Mouse (Mus musculus) lung, postnatal 0 days (tissue): ENCODE data around the gene 1700125H20Rik. TPM values are rescaled to one million over a fixed set of nuclear protein-coding genes. Genes with fewer than 3 reads are reported as not detected.

Source experiments
- ATAC-seq: fragments of 200-750 bp; cut with Nextera tagmentation; 2 replicates; pipeline ENCODE4 v1.8.0; 2017; ENCODE audit warnings: moderate library complexity
- DNase-seq: peaks from one replicate; pipeline ENCODE4 v3.0.0-alpha.2; 2016; ENCODE audit warnings: low spot score
- H3K27ac ChIP-seq: fragments of 300-500 bp; sonication (generic); 2 replicates; pipeline ENCODE4 v1.5.1; 2014; ENCODE audit warnings: antibody characterized with exemption, mild to moderate bottlenecking, low read length, mixed read lengths
- H3K27me3 ChIP-seq: fragments of 300-500 bp; sonication (generic); replicated peaks from 2 replicates; pipeline ENCODE4 v1.6.1; 2014; ENCODE audit warnings: low read length, mixed read lengths; ENCODE audit not compliant: insufficient read depth
- H3K36me3 ChIP-seq: fragments of 300-500 bp; sonication (generic); 2 replicates; pipeline ENCODE4 v1.6.1; 2014; ENCODE audit warnings: low read length, mixed read lengths; ENCODE audit not compliant: insufficient read depth
- H3K4me1 ChIP-seq: fragments of 300-500 bp; sonication (generic); 2 replicates; pipeline ENCODE4 v1.6.1; 2014; ENCODE audit warnings: antibody characterized with exemption, low read depth, low read length, mixed read lengths; ENCODE audit not compliant: insufficient read depth
- H3K4me2 ChIP-seq: fragments of 300-500 bp; sonication (generic); replicated peaks from 2 replicates; pipeline ENCODE4 v1.6.1; 2014; ENCODE audit warnings: low read depth, mild to moderate bottlenecking, low read length, moderate library complexity, mixed read lengths
- H3K4me3 ChIP-seq: fragments of 300-500 bp; sonication (generic); 2 replicates; pipeline ENCODE4 v1.5.1; 2014; ENCODE audit warnings: low read depth, low read length
- H3K9ac ChIP-seq: fragments of 300-500 bp; sonication (generic); replicated peaks from 2 replicates; pipeline ENCODE4 v1.6.1; 2014; ENCODE audit warnings: low read depth, mild to moderate bottlenecking
- H3K9me3 ChIP-seq: fragments of 300-500 bp; sonication (generic); 2 replicates; pipeline ENCODE4 v1.6.1; 2016; ENCODE audit warnings: low read length, mixed read lengths
- CTCF ChIP-seq: IDR thresholded peaks from 2 replicates; pipeline ENCODE4 v1.5.1; 2016; ENCODE audit warnings: antibody characterized with exemption, mild to moderate bottlenecking
- EP300 ChIP-seq: IDR thresholded peaks from 2 replicates; pipeline ENCODE4 v1.6.1; 2016; ENCODE audit warnings: antibody characterized with exemption, mild to moderate bottlenecking, control low read depth
- WGBS: fragments of 180-500 bp; shearing (Covaris S2); extraction: QIAGEN DNeasy Blood & Tissue Kit; methylation state at CpG from one replicate; pipeline ENCODE4 v1.1.7; 2014; 5-methylcytosine and 5-hydroxymethylcytosine counted together
- polyA plus RNA-seq: library from polyadenylated mRNA; unstranded; fragments of >200 nt; fragmentation: Nextera tagmentation; extraction: Ambion mirVana; gene quantifications from 2 replicates; pipeline ENCODE4 v1.2.1, GENCODE M21; 2015

Gene 1700125H20Rik
- polyA plus RNA-seq, 1 experiment from 2014 or later: 0.24 TPM

- H3K4me1 ChIP-seq: peaks cover 3% of the 10 kb centered on the region; the same call in 1 of the 2 replicates
- 0 out of 2 replicates have a peak overlapping the region, but pooled peaks have one; percentile 13 for H3K9ac ChIP-seq
- H3K9me3 ChIP-seq: no peaks in the 10 kb centered on the region
- H3K4me3 ChIP-seq: peak overlapping the region; percentile 31
- no peak for DNase-seq
- WGBS: 18% methylated on average over 13 of the region's 13 CpGs
- peak overlapping the region; percentile 66 for H3K4me2 ChIP-seq
- H3K36me3 ChIP-seq: no peaks in the 10 kb centered on the region
- H3K27ac ChIP-seq: no peak overlapping the region
- no peak for ATAC-seq
- no peaks in the 10 kb centered on the region for H3K27me3 ChIP-seq
- TF ChIP-seq CTCF: no peak
- no peak for TF ChIP-seq EP300
These were observed 13.1 kb downstream of the 1700125H20Rik start for GRCm38 (mm10) chr11:85183284-85183779.

GRCm38 (mm10) chr11:85184082-85184481 lies 13.9 kb downstream of the 1700125H20Rik start:
- ATAC-seq (no peak), DNase-seq (peak; percentile 63)
- no peak overlapping the region for H3K27ac ChIP-seq
- TF ChIP-seq EP300 (no peak), CTCF (peak; percentile 70)
- H3K9me3 ChIP-seq: no peaks in the 10 kb centered on the region
- no peak overlapping the region for H3K9ac ChIP-seq
- H3K4me3 ChIP-seq: no peak overlapping the region
- 74% methylated on average over 5 of the region's 5 CpGs for WGBS
- H3K36me3 ChIP-seq: no peaks in the 10 kb centered on the region
- H3K4me2 ChIP-seq: no peak overlapping the region
- H3K4me1 ChIP-seq: peaks cover 3% of the 10 kb centered on the region; the same call in 1 of the 2 replicates
- no peaks in the 10 kb centered on the region for H3K27me3 ChIP-seq

DNA sequence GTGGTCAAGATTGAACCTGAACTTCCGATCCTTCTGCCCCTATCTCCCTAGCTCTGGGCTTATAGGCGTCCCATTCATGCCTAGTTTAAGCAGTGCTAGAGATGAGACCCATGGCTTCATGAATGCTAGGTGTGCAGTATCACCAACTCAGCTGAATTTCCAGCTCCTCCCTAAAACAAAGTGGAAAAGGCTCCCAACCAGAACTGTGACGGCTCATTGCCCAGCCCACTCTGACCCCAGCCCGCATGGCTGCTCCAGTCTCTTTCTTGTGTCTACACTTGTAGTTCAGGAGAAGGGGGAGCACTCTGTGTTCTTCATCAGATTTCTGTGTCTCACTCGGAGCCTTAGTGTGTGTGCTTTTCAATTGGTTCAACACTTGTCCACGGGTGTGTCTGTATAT lies 14.6 kb downstream of the 1700125H20Rik start:
- H3K27me3 ChIP-seq: no peaks in the 10 kb centered on the region
- no peaks in the 10 kb centered on the region; the same call in 1 of the 2 replicates for H3K36me3 ChIP-seq
- WGBS: 70% methylated on average over 6 of the region's 6 CpGs
- TF ChIP-seq CTCF: no peak
- no peak overlapping the region for H3K9ac ChIP-seq
- ATAC-seq: no peak
- no peaks in the 10 kb centered on the region for H3K9me3 ChIP-seq
- H3K4me3 ChIP-seq: no peak overlapping the region
- H3K4me2 ChIP-seq: no peak overlapping the region
- no peak overlapping the region for H3K27ac ChIP-seq
- no peak for DNase-seq
- H3K4me1 ChIP-seq: peaks cover 3% of the 10 kb centered on the region; the same call in 1 of the 2 replicates

DNA sequence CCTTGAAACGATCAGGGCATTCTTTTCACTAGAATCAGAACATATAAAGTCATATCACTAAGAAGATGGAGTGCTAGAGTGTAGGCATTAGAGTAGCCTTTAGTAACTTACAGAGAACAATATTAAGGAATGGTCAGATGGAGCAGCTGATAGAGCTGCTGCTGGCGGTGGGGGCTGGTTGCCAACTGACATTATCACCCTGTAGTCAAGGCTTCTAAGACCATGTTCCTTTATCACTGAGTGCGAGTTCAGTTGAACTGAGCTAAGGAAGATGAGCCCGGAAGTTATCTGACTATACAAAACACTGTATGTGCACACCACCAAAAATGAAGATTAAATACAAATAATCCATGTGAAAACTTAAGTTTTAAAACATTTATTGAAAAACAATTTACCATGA lies 18.9 kb downstream of the 1700125H20Rik start:
- Histone ChIP-seq H3K4me3 (no peak overlapping the region), H3K4me1 (no peaks in the 10 kb centered on the region), H3K9me3 (no peaks in the 10 kb centered on the region), H3K27me3 (no peaks in the 10 kb centered on the region), H3K4me2 (no peak overlapping the region), H3K9ac (no peak overlapping the region), H3K27ac (no peak overlapping the region), H3K36me3 (peaks cover 10% of the 10 kb centered on the region)
- 93% methylated on average over 4 of the region's 4 CpGs for WGBS
- TF ChIP-seq CTCF (no peak), EP300 (no peak)
- ATAC-seq: no peak
- DNase-seq: no peak

DNA sequence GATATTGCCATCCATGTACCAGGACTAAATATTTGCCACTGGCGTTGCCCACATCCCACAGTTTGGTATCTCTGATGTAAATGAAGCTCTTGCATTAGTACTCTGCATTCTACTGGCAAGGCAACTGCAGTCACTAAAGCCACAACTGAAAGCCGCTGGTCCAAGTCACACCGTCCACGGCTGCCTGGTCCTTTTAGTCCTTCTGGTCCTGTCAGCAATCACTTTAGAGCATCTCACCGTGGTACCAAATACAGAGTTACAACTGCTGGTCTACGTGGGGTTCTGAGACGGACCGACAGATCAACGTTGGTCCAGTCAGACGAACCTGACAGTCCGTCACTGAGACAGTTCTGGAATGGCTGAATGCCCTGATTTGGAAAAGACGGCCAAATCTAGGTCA lies 20.5 kb downstream of the 1700125H20Rik start:
- H3K4me2 ChIP-seq: no peak overlapping the region
- TF ChIP-seq EP300: no peak
- TF ChIP-seq CTCF: no peak
- ATAC-seq (no peak), DNase-seq (no peak)
- H3K27ac ChIP-seq: no peak overlapping the region
- no peaks in the 10 kb centered on the region for H3K27me3 ChIP-seq
- H3K9ac ChIP-seq: no peak overlapping the region
- peaks cover 25% of the 10 kb centered on the region for H3K36me3 ChIP-seq
- H3K4me1 ChIP-seq: no peaks in the 10 kb centered on the region
- no peak overlapping the region for H3K4me3 ChIP-seq
- 92% methylated on average over 12 of the region's 12 CpGs for WGBS
- H3K9me3 ChIP-seq: no peaks in the 10 kb centered on the region

DNA sequence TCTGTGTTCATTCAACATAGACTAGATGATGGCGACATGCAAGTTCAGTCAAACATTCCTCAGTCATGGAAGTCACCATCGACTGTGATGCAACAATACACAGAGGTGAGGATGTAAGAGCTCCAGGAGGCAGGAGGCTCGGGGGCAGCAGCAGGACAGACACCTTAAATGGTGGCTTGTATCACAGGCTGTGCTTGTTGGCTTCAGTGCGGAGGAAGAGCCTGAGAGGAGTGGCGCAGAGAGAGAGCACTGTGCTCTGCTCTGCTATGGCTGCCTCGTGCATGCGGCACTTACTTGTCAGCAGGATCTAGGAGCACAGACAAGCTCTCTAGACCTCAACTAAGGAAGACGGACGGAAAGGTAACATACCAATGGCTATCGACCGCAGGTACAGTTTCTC lies 24.0 kb downstream of the 1700125H20Rik start:
- TF ChIP-seq EP300: no peak
- no peak for TF ChIP-seq CTCF
- H3K27me3 ChIP-seq: no peaks in the 10 kb centered on the region
- no peaks in the 10 kb centered on the region for H3K4me1 ChIP-seq
- H3K36me3 ChIP-seq: peaks cover 46% of the 10 kb centered on the region
- no peak overlapping the region for H3K27ac ChIP-seq
- ATAC-seq (no peak), DNase-seq (no peak)
- no peak overlapping the region for H3K9ac ChIP-seq
- WGBS: 93% methylated on average over 11 of the region's 11 CpGs
- H3K4me2 ChIP-seq: no peak overlapping the region
- no peaks in the 10 kb centered on the region for H3K9me3 ChIP-seq
- H3K4me3 ChIP-seq: no peak overlapping the region

DNA sequence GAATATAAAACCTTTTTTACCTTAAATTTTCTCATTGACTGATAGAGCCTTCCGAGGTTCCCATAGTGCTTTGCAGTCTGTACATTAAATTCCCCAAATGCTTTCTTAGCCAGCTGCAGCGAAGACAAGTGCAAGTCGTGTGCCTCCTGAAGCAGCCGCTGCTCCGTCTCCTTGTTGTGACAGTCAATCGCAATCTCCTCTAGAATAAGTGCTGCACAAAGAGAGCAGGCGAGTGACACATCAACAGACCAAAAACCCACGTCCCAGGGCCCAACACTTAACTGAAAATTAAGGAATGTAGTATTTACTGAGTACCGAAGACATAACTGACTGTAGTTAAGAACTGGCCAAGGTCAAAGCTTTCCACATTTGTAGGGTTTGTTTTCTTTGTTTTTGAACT lies 25.8 kb downstream of the 1700125H20Rik start:
- ATAC-seq (no peak), DNase-seq (no peak)
- no peak overlapping the region for H3K4me2 ChIP-seq
- no peaks in the 10 kb centered on the region for H3K4me1 ChIP-seq
- H3K27me3 ChIP-seq: no peaks in the 10 kb centered on the region
- no peak overlapping the region for H3K9ac ChIP-seq
- 78% methylated on average over 9 of the region's 9 CpGs for WGBS
- no peaks in the 10 kb centered on the region for H3K9me3 ChIP-seq
- H3K27ac ChIP-seq: no peak overlapping the region
- no peak for TF ChIP-seq EP300
- TF ChIP-seq CTCF: no peak
- peaks cover 57% of the 10 kb centered on the region for H3K36me3 ChIP-seq
- no peak overlapping the region for H3K4me3 ChIP-seq
